Mouse (Mus musculus): ENCODE data around the gene Zfp369. TPM values are rescaled to one million over a fixed set of nuclear protein-coding genes. Genes with fewer than 3 reads are reported as not detected.
"Not testable (repeated sequence)": the region's sequence is repeated elsewhere in the genome, so short reads cannot be mapped to it uniquely, and the experiment has no call there.

Gene Zfp369
- polyA plus RNA-seq, 1 experiment, result 40.5 TPM

GRCm38 (mm10) chr13:65311826-65312225, 33.2 kb downstream of the Zfp369 start:
- no peaks in the 10 kb centered on the region for H3K4me1 ChIP-seq (ENCODE audit: control insufficient read depth, insufficient read depth, low read length)
- no peak for TF ChIP-seq POLR2A (IDR thresholded peaks at IDR 0.05; ENCODE audit: borderline replicate concordance, insufficient read depth, low read length)
- no peak for TF ChIP-seq CTCF (IDR thresholded peaks at IDR 0.05; ENCODE audit: borderline replicate concordance, insufficient read depth, low read depth, low read length)
- WGBS, result 94% methylated on average over 9 of the region's 9 CpGs
- no peak for DNase-seq
- H3K4me3 ChIP-seq (replicated peaks; ENCODE audit: insufficient read depth, low read depth, low read length), result no peak overlapping the region
- H3K27me3 ChIP-seq (ENCODE audit: control insufficient read depth, insufficient read depth, low read length), result no peaks in the 10 kb centered on the region
- no peak overlapping the region for H3K27ac ChIP-seq (ENCODE audit: insufficient read depth, low read length)

- not testable (repeated sequence) for H3K27ac ChIP-seq (ENCODE audit: insufficient read depth, low read length); H3K4me3 ChIP-seq (replicated peaks; ENCODE audit: insufficient read depth, low read depth, low read length); DNase-seq; H3K4me1 ChIP-seq (ENCODE audit: control insufficient read depth, insufficient read depth, low read length); H3K27me3 ChIP-seq (ENCODE audit: control insufficient read depth, insufficient read depth, low read length)
- 44% methylated on average over 5 of the region's 5 CpGs for WGBS
Measured at GRCm38 (mm10) chr13:65348501-65348900, 69.9 kb downstream of the Zfp369 start.

- not testable (repeated sequence) for H3K27ac ChIP-seq (ENCODE audit: insufficient read depth, low read length); H3K4me1 ChIP-seq (ENCODE audit: control insufficient read depth, insufficient read depth, low read length); DNase-seq; H3K4me3 ChIP-seq (replicated peaks; ENCODE audit: insufficient read depth, low read depth, low read length); H3K27me3 ChIP-seq (ENCODE audit: control insufficient read depth, insufficient read depth, low read length)
- WGBS, result 15% methylated on average over 33 of the region's 33 CpGs
Measured at GRCm38 (mm10) chr13:65351768-65352167, 73.2 kb downstream of the Zfp369 start.

Other genes with a start within 250 kb of the Zfp369 start
- not detected in 2 replicates for gene Spata31d1c, start 245.8 kb upstream of the Zfp369 start, polyA plus RNA-seq (2012; rRNA removed)
- not detected in 2 replicates for gene Prss47, start 226.1 kb upstream of the Zfp369 start, polyA plus RNA-seq (2012; rRNA removed)
- gene Mfsd14b, start 165.8 kb upstream of the Zfp369 start, polyA plus RNA-seq (2012; rRNA removed), result 33.0 and 36.8 TPM in 2 replicates
- not detected in 2 replicates for gene Olfr465-ps1, start 140.7 kb upstream of the Zfp369 start, polyA plus RNA-seq (2012; rRNA removed)
- gene Olfr466, start 128.6 kb upstream of the Zfp369 start, polyA plus RNA-seq (2012; rRNA removed), result not detected in 2 replicates
- 0.16 and 0.23 TPM in 2 replicates for gene Nlrp4f, start 72.8 kb upstream of the Zfp369 start, polyA plus RNA-seq (2012; rRNA removed)
- 0.32 and 0.56 TPM in 2 replicates for gene Gm10775, start 19.3 kb upstream of the Zfp369 start, polyA plus RNA-seq (2012; rRNA removed)
- gene Gm10139, start 233.9 kb downstream of the Zfp369 start, polyA plus RNA-seq (2012; rRNA removed), result not detected in 2 replicates

All from cerebellum, adult 2 months (tissue).